ENCODE assay signal across 11 mouse cellular contexts in genomic region chr5:39642222-39642770, GRCm38 (mm10).
DNase-seq lines count a peak whose midpoint lies in the region; ATAC-seq and TF ChIP-seq lines count a peak whose summit lies in the region.
"Had no signal": no experiment of that assay in that cellular context is flagged by ENCODE, and none has a peak within 500 bp of the region (broad histone marks: within the 10 kb centered on the region; RNA-seq: fewer than 3 reads in every experiment).

No protein-coding gene starts in this region.

- 76% methylated on average over 6 of the region's 6 CpGs for WGBS in hindbrain, embryonic 12.5 days
- 78% methylated on average over 6 of the region's 6 CpGs for WGBS in hindbrain, embryonic 10.5 days
- WGBS in embryonic facial prominence, embryonic 13.5 days, result 60% methylated on average over 6 of the region's 6 CpGs
- 69% methylated on average over 6 of the region's 6 CpGs for WGBS in forebrain, postnatal 0 days
- 81% methylated on average over 6 of the region's 6 CpGs for WGBS in neural tube, embryonic 13.5 days
- 70% methylated on average over 6 of the region's 6 CpGs for whole genome bisulfite sequencing in kidney, adult 2 months

- no peak overlapping the region for H3K9ac ChIP-seq in hindbrain, embryonic 12.5 days
- H3K9ac ChIP-seq in embryonic facial prominence, embryonic 13.5 days, result no peak overlapping the region
- peak overlapping the region; percentile 80; the same call in 1 of the 2 replicates for H3K9ac ChIP-seq in forebrain, postnatal 0 days
- no peak overlapping the region for H3K9ac ChIP-seq in neural tube, embryonic 13.5 days

- TF ChIP-seq POLR2A in kidney, adult 2 months (IDR thresholded peaks at IDR 0.05; ENCODE audit: low read depth, low read length), result no peak

- no peak for ATAC-seq in hindbrain, embryonic 12.5 days (ENCODE audit: low FRiP score)
- no peak for ATAC-seq in embryonic facial prominence, embryonic 13.5 days (ENCODE audit: insufficient number of reproducible peaks, insufficient read depth, low FRiP score, low TSS enrichment, low read depth)
- no peak for ATAC-seq in forebrain, postnatal 0 days
- no peak for ATAC-seq in neural tube, embryonic 13.5 days (ENCODE audit: low read depth)

- H3K36me3 ChIP-seq in hindbrain, embryonic 12.5 days, result no peaks in the 10 kb centered on the region
- H3K36me3 ChIP-seq in hindbrain, embryonic 10.5 days, result no peaks in the 10 kb centered on the region
- H3K36me3 ChIP-seq in embryonic facial prominence, embryonic 13.5 days, result no peaks in the 10 kb centered on the region
- H3K36me3 ChIP-seq in forebrain, postnatal 0 days (ENCODE audit: insufficient read depth), result no peaks in the 10 kb centered on the region
- no peaks in the 10 kb centered on the region for H3K36me3 ChIP-seq in neural tube, embryonic 13.5 days
- no peaks in the 10 kb centered on the region for H3K36me3 ChIP-seq in kidney, adult 2 months (ENCODE audit: control insufficient read depth, insufficient read depth, low read length)

- DNase-seq in hindbrain, embryonic 10.5 days (ENCODE audit: low spot score), result no peak
- no peak for DNase-seq in forebrain, postnatal 0 days
- no peak for DNase-seq in layer of hippocampus, postnatal 14 days (ENCODE audit: low spot score in 2 of 2)
- no peak for DNase-seq in kidney, adult 2 months
- DNase-seq: cerebellum, postnatal 36 days; kidney, postnatal 4 days; retina, postnatal 1 day; thymus, postnatal 14 days had no signal

- H3K4me1 ChIP-seq in hindbrain, embryonic 12.5 days, result peaks cover 15% of the 10 kb centered on the region
- H3K4me1 ChIP-seq in hindbrain, embryonic 10.5 days (replicated peaks), result peaks cover 20% of the 10 kb centered on the region
- H3K4me1 ChIP-seq in embryonic facial prominence, embryonic 13.5 days, result peaks cover 11% of the 10 kb centered on the region; the same call in 1 of the 2 replicates
- H3K4me1 ChIP-seq in forebrain, postnatal 0 days (ENCODE audit: insufficient read depth), result peaks cover 20% of the 10 kb centered on the region; the same call in 1 of the 2 replicates
- H3K4me1 ChIP-seq in neural tube, embryonic 13.5 days (replicated peaks), result peaks cover 34% of the 10 kb centered on the region
- no peaks in the 10 kb centered on the region for H3K4me1 ChIP-seq in kidney, adult 2 months (ENCODE audit: control insufficient read depth, insufficient read depth, low read length)

- no peak overlapping the region for H3K27ac ChIP-seq in hindbrain, embryonic 12.5 days
- no peak overlapping the region for H3K27ac ChIP-seq in hindbrain, embryonic 10.5 days
- no peak overlapping the region for H3K27ac ChIP-seq in embryonic facial prominence, embryonic 13.5 days
- no peak overlapping the region for H3K27ac ChIP-seq in forebrain, postnatal 0 days (ENCODE audit: low read depth, low read length)
- H3K27ac ChIP-seq in neural tube, embryonic 13.5 days (replicated peaks), result no peak overlapping the region
- H3K27ac ChIP-seq in kidney, adult 2 months (ENCODE audit: insufficient read depth, low read depth, low read length), result no peak overlapping the region

- peak overlapping the region; percentile 81; the same call in 1 of the 2 replicates for H3K4me2 ChIP-seq in hindbrain, embryonic 12.5 days (replicated peaks)
- H3K4me2 ChIP-seq in embryonic facial prominence, embryonic 13.5 days, result peak overlapping the region; percentile 97
- peak overlapping the region; percentile 78 for H3K4me2 ChIP-seq in forebrain, postnatal 0 days (ENCODE audit: low read depth)
- peak overlapping the region; percentile 93 for H3K4me2 ChIP-seq in neural tube, embryonic 13.5 days

- no peak for TF ChIP-seq CTCF in forebrain, postnatal 0 days (IDR thresholded peaks at IDR 0.05; ENCODE audit: low read depth)
- TF ChIP-seq CTCF in kidney, adult 2 months (conservative IDR thresholded peaks at IDR 0.05; ENCODE audit: insufficient read depth, insufficient read length, low read depth, low read length), result no peak

- H3K9me3 ChIP-seq in hindbrain, embryonic 12.5 days (replicated peaks), result no peaks in the 10 kb centered on the region
- no peaks in the 10 kb centered on the region for H3K9me3 ChIP-seq in hindbrain, embryonic 10.5 days
- H3K9me3 ChIP-seq in embryonic facial prominence, embryonic 13.5 days, result no peaks in the 10 kb centered on the region
- H3K9me3 ChIP-seq in forebrain, postnatal 0 days (ENCODE audit: low read length), result no peaks in the 10 kb centered on the region
- no peaks in the 10 kb centered on the region for H3K9me3 ChIP-seq in neural tube, embryonic 13.5 days

- H3K27me3 ChIP-seq in hindbrain, embryonic 12.5 days, result peaks cover 21% of the 10 kb centered on the region
- H3K27me3 ChIP-seq in hindbrain, embryonic 10.5 days (ENCODE audit: insufficient read depth, poor library complexity, severe bottlenecking), result peaks cover 44% of the 10 kb centered on the region
- peaks cover 38% of the 10 kb centered on the region for H3K27me3 ChIP-seq in embryonic facial prominence, embryonic 13.5 days
- no peaks in the 10 kb centered on the region for H3K27me3 ChIP-seq in forebrain, postnatal 0 days (ENCODE audit: insufficient read depth, low read length)
- peaks cover 19% of the 10 kb centered on the region; the same call in 1 of the 2 replicates for H3K27me3 ChIP-seq in neural tube, embryonic 13.5 days
- H3K27me3 ChIP-seq in kidney, adult 2 months (replicated peaks; ENCODE audit: control insufficient read depth, insufficient read depth, low read length), result no peaks in the 10 kb centered on the region

- H3K4me3 ChIP-seq in hindbrain, embryonic 12.5 days, result no peak overlapping the region
- H3K4me3 ChIP-seq in hindbrain, embryonic 10.5 days, result no peak overlapping the region; the same call in 1 of the 2 replicates
- H3K4me3 ChIP-seq in embryonic facial prominence, embryonic 13.5 days, result 0 out of 2 replicates have a peak overlapping the region, but pooled peaks have one; percentile 70
- H3K4me3 ChIP-seq in forebrain, postnatal 0 days (ENCODE audit: low read depth, low read length), result peak overlapping the region; percentile 80
- peak overlapping the region; percentile 73 for H3K4me3 ChIP-seq in neural tube, embryonic 13.5 days
- H3K4me3 ChIP-seq in kidney, adult 2 months (ENCODE audit: insufficient read depth, low read depth, low read length), result no peak overlapping the region

Comparison
In these comparisons a context has a peak if more than half of its experiments do, and no peak if none do; other contexts are left out.
1. H3K4me3 ChIP-seq: peak in embryonic facial prominence, embryonic 13.5 days (single experiment), forebrain, postnatal 0 days (single experiment) and neural tube, embryonic 13.5 days (single experiment); none in hindbrain, embryonic 12.5 days (single experiment), hindbrain, embryonic 10.5 days (single experiment) and kidney, adult 2 months (single experiment).
2. Peak in every context shown above with its lines, with median percentiles within 50 percentile points of each other: H3K4me2 ChIP-seq.